Mouse (Mus musculus): ENCODE data around the gene Fosl1. TPM values are rescaled to one million over a fixed set of nuclear protein-coding genes. Genes with fewer than 3 reads are reported as not detected.

Fosl1 gene
- polyA plus RNA-seq, 1 experiment from 2014 or later: not detected

- H3K27ac ChIP-seq: no peak overlapping the region
- no peak for ATAC-seq (ENCODE audit: low FRiP score, low read depth)
Observed at GRCm38 (mm10) chr19:5426640-5427290, 20.6 kb upstream of the Fosl1 start.

GRCm38 (mm10) chr19:5428083-5428482, 19.3 kb upstream of the Fosl1 start:
- Histone ChIP-seq H3K9me3 (no peaks in the 10 kb centered on the region), H3K4me2 (replicated peaks) (no peak overlapping the region), H3K4me3 (no peak overlapping the region), H3K4me1 (peaks cover 35% of the 10 kb centered on the region), H3K36me3 (peaks cover 20% of the 10 kb centered on the region), H3K27me3 (no peaks in the 10 kb centered on the region), H3K27ac (no peak overlapping the region), H3K9ac (no peak overlapping the region)
- no peak for ATAC-seq (ENCODE audit: low FRiP score, low read depth)
- 82% methylated on average over 2 of the region's 2 CpGs for WGBS

More at GRCm38 (mm10) chr19:5426640-5427290, 20.6 kb upstream of the Fosl1 start:
- peaks cover 38% of the 10 kb centered on the region for H3K4me1 ChIP-seq
- peak overlapping the region; percentile 88 for H3K4me2 ChIP-seq (replicated peaks)
- H3K36me3 ChIP-seq: peaks cover 33% of the 10 kb centered on the region
- WGBS: 92% methylated on average over 13 of the region's 13 CpGs
- no peaks in the 10 kb centered on the region for H3K27me3 ChIP-seq
- H3K9ac ChIP-seq: no peak overlapping the region; the same call in 1 of the 2 replicates
- H3K9me3 ChIP-seq: no peaks in the 10 kb centered on the region
- peak overlapping the region; percentile 80 for H3K4me3 ChIP-seq

GRCm38 (mm10) chr19:5429219-5429618, 18.1 kb upstream of the Fosl1 start:
- WGBS: 84% methylated on average over 4 of the region's 4 CpGs
- ATAC-seq (ENCODE audit: low FRiP score, low read depth): no peak
- no peaks in the 10 kb centered on the region for H3K9me3 ChIP-seq
- no peak overlapping the region for H3K4me2 ChIP-seq (replicated peaks)
- H3K36me3 ChIP-seq: peaks cover 17% of the 10 kb centered on the region
- no peak overlapping the region for H3K9ac ChIP-seq
- H3K27ac ChIP-seq: no peak overlapping the region
- H3K4me3 ChIP-seq: no peak overlapping the region
- H3K4me1 ChIP-seq: peaks cover 38% of the 10 kb centered on the region
- H3K27me3 ChIP-seq: no peaks in the 10 kb centered on the region

- Histone ChIP-seq H3K27ac (no peak overlapping the region), H3K9me3 (no peaks in the 10 kb centered on the region), H3K4me3 (no peak overlapping the region), H3K4me2 (replicated peaks) (no peak overlapping the region), H3K36me3 (peaks cover 17% of the 10 kb centered on the region), H3K4me1 (peaks cover 38% of the 10 kb centered on the region), H3K27me3 (no peaks in the 10 kb centered on the region), H3K9ac (no peak overlapping the region)
- no peak for ATAC-seq (ENCODE audit: low FRiP score, low read depth)
- WGBS: 69% methylated on average over 8 of the region's 8 CpGs
Observed at GRCm38 (mm10) chr19:5429806-5430205, 17.5 kb upstream of the Fosl1 start.

GRCm38 (mm10) chr19:5430408-5430807, 16.9 kb upstream of the Fosl1 start:
- H3K36me3 ChIP-seq: peaks cover 17% of the 10 kb centered on the region
- H3K4me1 ChIP-seq: peaks cover 38% of the 10 kb centered on the region
- H3K9me3 ChIP-seq: no peaks in the 10 kb centered on the region
- no peak overlapping the region for H3K4me2 ChIP-seq (replicated peaks)
- no peak for ATAC-seq (ENCODE audit: low FRiP score, low read depth)
- no peak overlapping the region for H3K27ac ChIP-seq
- WGBS: 95% methylated on average over 1 of the region's 1 CpGs
- no peak overlapping the region for H3K4me3 ChIP-seq
- H3K9ac ChIP-seq: no peak overlapping the region
- no peaks in the 10 kb centered on the region for H3K27me3 ChIP-seq

- ATAC-seq (ENCODE audit: low FRiP score, low read depth): no peak
- peaks cover 24% of the 10 kb centered on the region for H3K4me1 ChIP-seq
- peak overlapping the region; percentile 70; the same call in 1 of the 2 replicates for H3K27ac ChIP-seq
- no peak overlapping the region for H3K9ac ChIP-seq
- no peaks in the 10 kb centered on the region for H3K27me3 ChIP-seq
- 79% methylated on average over 4 of the region's 4 CpGs for WGBS
- H3K4me2 ChIP-seq (replicated peaks): no peak overlapping the region
- no peak overlapping the region for H3K4me3 ChIP-seq
- H3K9me3 ChIP-seq: no peaks in the 10 kb centered on the region
- peaks cover 4% of the 10 kb centered on the region for H3K36me3 ChIP-seq
Observed at GRCm38 (mm10) chr19:5431911-5432464, 15.4 kb upstream of the Fosl1 start.

GRCm38 (mm10) chr19:5432992-5433852, 14.1 kb upstream of the Fosl1 start:
- peaks cover 17% of the 10 kb centered on the region for H3K4me1 ChIP-seq
- peak overlapping the region; percentile 37 for H3K4me3 ChIP-seq
- no peaks in the 10 kb centered on the region for H3K9me3 ChIP-seq
- 4% methylated on average over 16 of the region's 16 CpGs for WGBS
- no peaks in the 10 kb centered on the region for H3K36me3 ChIP-seq
- H3K4me2 ChIP-seq (replicated peaks): peak overlapping the region; percentile 75
- H3K27me3 ChIP-seq: no peaks in the 10 kb centered on the region
- H3K27ac ChIP-seq: peak overlapping the region; percentile 70; the same call in 1 of the 2 replicates
- ATAC-seq (ENCODE audit: low FRiP score, low read depth): 0 out of 2 replicates have a peak, but pooled peaks have one; percentile 40
- H3K9ac ChIP-seq: peak overlapping the region; percentile 68

- H3K9me3 ChIP-seq: no peaks in the 10 kb centered on the region
- H3K27me3 ChIP-seq: no peaks in the 10 kb centered on the region
- H3K27ac ChIP-seq: no peak overlapping the region
- 65% methylated on average over 7 of the region's 7 CpGs for WGBS
- peak overlapping the region; percentile 37; the same call in 1 of the 2 replicates for H3K4me3 ChIP-seq
- peaks cover 17% of the 10 kb centered on the region for H3K4me1 ChIP-seq
- no peak for ATAC-seq (ENCODE audit: low FRiP score, low read depth)
- peak overlapping the region; percentile 75 for H3K4me2 ChIP-seq (replicated peaks)
- peak overlapping the region; percentile 68; the same call in 1 of the 2 replicates for H3K9ac ChIP-seq
- H3K36me3 ChIP-seq: no peaks in the 10 kb centered on the region
Observed at GRCm38 (mm10) chr19:5433951-5434350, 13.4 kb upstream of the Fosl1 start.

- Histone ChIP-seq H3K4me3 (no peak overlapping the region), H3K27ac (no peak overlapping the region), H3K9ac (no peak overlapping the region), H3K4me2 (replicated peaks) (no peak overlapping the region), H3K4me1 (peaks cover 21% of the 10 kb centered on the region), H3K27me3 (peaks cover 47% of the 10 kb centered on the region), H3K9me3 (peaks cover 14% of the 10 kb centered on the region; the same call in 1 of the 2 replicates), H3K36me3 (no peaks in the 10 kb centered on the region)
- no peak for ATAC-seq (ENCODE audit: low FRiP score, low read depth)
- 60% methylated on average over 9 of the region's 9 CpGs for WGBS
Observed at GRCm38 (mm10) chr19:5444371-5444908, 2.9 kb upstream of the Fosl1 start.

GRCm38 (mm10) chr19:5444954-5445353, 2.4 kb upstream of the Fosl1 start:
- H3K4me2 ChIP-seq (replicated peaks): no peak overlapping the region
- H3K9ac ChIP-seq: no peak overlapping the region
- 30% methylated on average over 7 of the region's 7 CpGs for WGBS
- no peak overlapping the region for H3K4me3 ChIP-seq
- H3K27me3 ChIP-seq: peaks cover 52% of the 10 kb centered on the region
- H3K27ac ChIP-seq: no peak overlapping the region
- H3K4me1 ChIP-seq: peaks cover 21% of the 10 kb centered on the region
- ATAC-seq (ENCODE audit: low FRiP score, low read depth): no peak
- peaks cover 14% of the 10 kb centered on the region; the same call in 1 of the 2 replicates for H3K9me3 ChIP-seq
- H3K36me3 ChIP-seq: no peaks in the 10 kb centered on the region

- H3K4me2 ChIP-seq (replicated peaks): no peak overlapping the region
- H3K36me3 ChIP-seq: no peaks in the 10 kb centered on the region
- WGBS: 89% methylated on average over 5 of the region's 5 CpGs
- H3K4me1 ChIP-seq: peaks cover 21% of the 10 kb centered on the region
- no peak overlapping the region for H3K9ac ChIP-seq
- no peak overlapping the region for H3K27ac ChIP-seq
- H3K9me3 ChIP-seq: peaks cover 8% of the 10 kb centered on the region; the same call in 1 of the 2 replicates
- H3K4me3 ChIP-seq: no peak overlapping the region
- H3K27me3 ChIP-seq: peaks cover 60% of the 10 kb centered on the region
- ATAC-seq (ENCODE audit: low FRiP score, low read depth): no peak
Observed at GRCm38 (mm10) chr19:5445747-5446146, 1.6 kb upstream of the Fosl1 start.

Measured in limb, embryonic 13.5 days (tissue).